18 mouse cellular contexts compared by ENCODE assay signal in genomic region chr13:93002456-93002855, GRCm38 (mm10).
DNase-seq lines count a peak whose midpoint lies in the region; TF ChIP-seq lines count a peak whose summit lies in the region.
"Had no signal": no experiment of that assay in that cellular context is flagged by ENCODE, and none has a peak within 500 bp of the region (broad histone marks: within the 10 kb centered on the region; RNA-seq: fewer than 3 reads in every experiment).

No protein-coding gene starts in this region.

- H3K27ac ChIP-seq in left cerebral cortex, adult 2 months = peak overlapping the region; percentile 98
- peak overlapping the region; percentile 92 for H3K27ac ChIP-seq in olfactory bulb, adult 2 months (ENCODE audit: insufficient read depth, low read depth, low read length)
- H3K27ac ChIP-seq: embryonic facial prominence, embryonic 15.5 days; forebrain, embryonic 10.5 days; liver, embryonic 14.5 days; macrophage; midbrain, embryonic 10.5 days; neural tube, embryonic 12.5 days had no signal

- no peak for TF ChIP-seq CTCF in left cerebral cortex, adult 2 months (IDR thresholded peaks at IDR 0.05)
- TF ChIP-seq CTCF in olfactory bulb, adult 2 months (IDR thresholded peaks at IDR 0.05; ENCODE audit: insufficient read depth, low read depth, low read length) = no peak

- H3K4me3 ChIP-seq in left cerebral cortex, adult 2 months = no peak overlapping the region
- no peak overlapping the region for H3K4me3 ChIP-seq in olfactory bulb, adult 2 months (ENCODE audit: insufficient read depth, low read depth, low read length)
- H3K4me3 ChIP-seq: embryonic facial prominence, embryonic 15.5 days; forebrain, embryonic 10.5 days; midbrain, embryonic 10.5 days; neural tube, embryonic 12.5 days had no signal

- H3K4me1 ChIP-seq in olfactory bulb, adult 2 months (ENCODE audit: control insufficient read depth, insufficient read depth, low read length) = peaks cover 25% of the 10 kb centered on the region
- H3K4me1 ChIP-seq: embryonic facial prominence, embryonic 15.5 days; midbrain, embryonic 10.5 days; neural tube, embryonic 12.5 days had no signal

- DNase-seq in adrenal gland, adult 2 months = peak; percentile 48
- no peak for DNase-seq in adrenal gland, adult 18-20 months (ENCODE audit: low spot score in 2 of 2)
- DNase-seq in gastrocnemius, adult 18-20 months (ENCODE audit: low spot score) = peak; percentile 74
- DNase-seq in gastrocnemius, postnatal 10 days = no peak
- DNase-seq in left cerebral cortex, adult 2 months (ENCODE audit: extremely low spot score in 1 of 2, low spot score in 2 of 2) = no peak
- no peak for DNase-seq in left cerebral cortex, adult 11 months (ENCODE audit: low spot score)
- no peak for DNase-seq in urinary bladder, adult 18-20 months (ENCODE audit: low spot score in 2 of 2)
- DNase-seq: cerebellum, postnatal 25 days; kidney, adult 2 months; kidney, postnatal 10 days; thymus, postnatal 36 days had no signal

- WGBS in olfactory bulb, adult 2 months = 34% methylated on average over 2 of the region's 2 CpGs

- TF ChIP-seq POLR2A in olfactory bulb, adult 2 months (IDR thresholded peaks at IDR 0.05; ENCODE audit: insufficient read depth, low read depth, low read length) = no peak

- intact Hi-C loops in left cerebral cortex, adult 2 months (cut with DNase I) = no loop called here

Comparison
In these comparisons a context has a peak if more than half of its experiments do, and no peak if none do; other contexts are left out.
1. DNase-seq: peak in adrenal gland, adult 2 months (single experiment) and gastrocnemius, adult 18-20 months (single experiment); none in adrenal gland, adult 18-20 months (0 of 2), gastrocnemius, postnatal 10 days (single experiment), left cerebral cortex, adult 2 months (0 of 2), left cerebral cortex, adult 11 months (single experiment) and urinary bladder, adult 18-20 months (0 of 2).